Mouse (Mus musculus) thymus, adult 2 months (tissue): ENCODE data around the gene Gm12248. TPM values are rescaled to one million over a fixed set of nuclear protein-coding genes. Genes with fewer than 3 reads are reported as not detected.

Source experiments
- DNase-seq: peaks from one replicate; pipeline ENCODE4 v3.0.0; 2021
- H3K27ac ChIP-seq: fragments of 200-500 bp; 2 replicates; pipeline ENCODE4 v1.5.1; 2012; ENCODE audit warnings: low read length, control low read depth; ENCODE audit not compliant: control insufficient read depth, insufficient read depth
- H3K27me3 ChIP-seq: fragments of 200-500 bp; 2 replicates; pipeline ENCODE4 v1.6.1; 2012; ENCODE audit warnings: mild to moderate bottlenecking, low read length, moderate library complexity, mixed read lengths; ENCODE audit not compliant: control insufficient read depth, insufficient read depth
- H3K36me3 ChIP-seq: fragments of 200-500 bp; 2 replicates; pipeline ENCODE4 v1.6.1; 2012; ENCODE audit warnings: mild to moderate bottlenecking, low read length, moderate library complexity; ENCODE audit not compliant: control insufficient read depth, insufficient read depth
- H3K4me1 ChIP-seq: fragments of 200-500 bp; replicated peaks from 2 replicates; pipeline ENCODE4 v1.6.1; 2012; ENCODE audit warnings: low read length; ENCODE audit not compliant: control insufficient read depth, insufficient read depth
- H3K4me3 ChIP-seq: fragments of 200-500 bp; 2 replicates; pipeline ENCODE4 v1.5.1; 2012; ENCODE audit warnings: mild to moderate bottlenecking, low read length, control low read depth, moderate library complexity; ENCODE audit not compliant: control insufficient read depth, insufficient read depth
- CTCF ChIP-seq: fragments of 200-500 bp; IDR thresholded peaks from 2 replicates; pipeline ENCODE4 v1.5.1; 2012; ENCODE audit warnings: mild to moderate bottlenecking, control low read depth, low read length, moderate library complexity, borderline replicate concordance; ENCODE audit not compliant: control insufficient read depth, poor library complexity, insufficient read depth; ENCODE audit errors: extremely low read depth
- POLR2A ChIP-seq: fragments of 200-500 bp; IDR thresholded peaks from 2 replicates; pipeline ENCODE4 v1.6.1; 2012; ENCODE audit warnings: mild to moderate bottlenecking, low read length, control low read depth, moderate library complexity; ENCODE audit not compliant: control insufficient read depth, poor library complexity, insufficient read depth; ENCODE audit errors: extremely low read depth
- WGBS: fragments of 180-500 bp; shearing (Covaris S2); methylation state at CpG from one replicate; pipeline ENCODE4 v1.1.7; 2018; 5-methylcytosine and 5-hydroxymethylcytosine counted together
- polyA plus RNA-seq: library from polyadenylated mRNA; depleted of rRNA; stranded (reverse); fragments of >200 nt; gene quantifications from 2 replicates; pipeline ENCODE4 v1.2.3, GENCODE M21; 2012

Gm12248 gene
- polyA plus RNA-seq, 1 experiment, result 0.59 TPM

- Histone ChIP-seq H3K27me3 (no peaks in the 10 kb centered on the region), H3K4me3 (no peak overlapping the region), H3K36me3 (peaks cover 94% of the 10 kb centered on the region), H3K27ac (no peak overlapping the region), H3K4me1 (no peaks in the 10 kb centered on the region; the same call in 1 of the 2 replicates)
- TF ChIP-seq CTCF (no peak), POLR2A (no peak)
- WGBS, result 94% methylated on average over 10 of the region's 10 CpGs
- no peak for DNase-seq
Measured at GRCm38 (mm10) chr11:58117044-58117652, 24.2 kb upstream of the Gm12248 start.

- WGBS, result 0% methylated on average over 1 of the region's 1 CpGs
- no peak for DNase-seq
- no peaks in the 10 kb centered on the region; the same call in 1 of the 2 replicates for H3K4me1 ChIP-seq
- H3K36me3 ChIP-seq, result peaks cover 94% of the 10 kb centered on the region
- no peaks in the 10 kb centered on the region for H3K27me3 ChIP-seq
- no peak overlapping the region for H3K4me3 ChIP-seq
- H3K27ac ChIP-seq, result no peak overlapping the region
- TF ChIP-seq POLR2A (no peak), CTCF (no peak)
Measured at GRCm38 (mm10) chr11:58116560-58116959, 23.6 kb upstream of the Gm12248 start.

GRCm38 (mm10) chr11:58107664-58108337 lies 14.9 kb upstream of the Gm12248 start:
- no peak for DNase-seq
- Histone ChIP-seq H3K4me3 (no peak overlapping the region), H3K4me1 (peaks cover 13% of the 10 kb centered on the region), H3K27ac (no peak overlapping the region), H3K27me3 (no peaks in the 10 kb centered on the region), H3K36me3 (peaks cover 30% of the 10 kb centered on the region)
- WGBS, result 82% methylated on average over 4 of the region's 4 CpGs
- no peak for TF ChIP-seq CTCF
- no peak for TF ChIP-seq POLR2A

- TF ChIP-seq POLR2A (no peak), CTCF (no peak)
- 88% methylated on average over 3 of the region's 3 CpGs for WGBS
- no peaks in the 10 kb centered on the region for H3K27me3 ChIP-seq
- DNase-seq, result no peak
- peaks cover 22% of the 10 kb centered on the region for H3K36me3 ChIP-seq
- H3K27ac ChIP-seq, result no peak overlapping the region
- no peak overlapping the region for H3K4me3 ChIP-seq
- peaks cover 19% of the 10 kb centered on the region for H3K4me1 ChIP-seq
Measured at GRCm38 (mm10) chr11:58107009-58107408, 14.1 kb upstream of the Gm12248 start.

GRCm38 (mm10) chr11:58104351-58104791 lies 11.4 kb upstream of the Gm12248 start:
- peak overlapping the region; percentile 59 for H3K27ac ChIP-seq
- TF ChIP-seq POLR2A, result no peak
- TF ChIP-seq CTCF, result no peak
- H3K4me1 ChIP-seq, result peaks cover 26% of the 10 kb centered on the region
- H3K27me3 ChIP-seq, result no peaks in the 10 kb centered on the region
- peak; percentile 57 for DNase-seq
- H3K36me3 ChIP-seq, result no peaks in the 10 kb centered on the region; the same call in 1 of the 2 replicates
- peak overlapping the region; percentile 74 for H3K4me3 ChIP-seq
- whole genome bisulfite sequencing, result under 1% methylated on average over 24 of the region's 24 CpGs

- H3K4me1 ChIP-seq, result peaks cover 28% of the 10 kb centered on the region
Measured at GRCm38 (mm10) chr11:58103697-58104306, 10.9 kb upstream of the Gm12248 start, which contains the start of gene Cnot8. Cnot8 (plus strand) TSS chr11:58104153.

More at GRCm38 (mm10) chr11:58103697-58104306, 10.9 kb upstream of the Gm12248 start, which contains the start of gene Cnot8:
- peak within 1 kb of the TSS; percentile 74 for H3K4me3 ChIP-seq
- H3K27ac ChIP-seq, result peak within 1 kb of the TSS; percentile 100
- H3K36me3 ChIP-seq, result no peaks in the 10 kb centered on the region
- TF ChIP-seq POLR2A (peak; percentile 94), CTCF (0 out of 2 replicates have a peak, but pooled peaks have one; percentile 32)
- no peaks in the 10 kb centered on the region for H3K27me3 ChIP-seq
- WGBS, result under 1% methylated on average over 55 of the region's 55 CpGs
- peak; percentile 99 for DNase-seq
